Mouse (Mus musculus): ENCODE data around the gene Slc22a14. TPM values are rescaled to one million over a fixed set of nuclear protein-coding genes. Genes with fewer than 3 reads are reported as not detected.

The Slc22a14 gene
- polyA plus RNA-seq, 1 experiment from 2014 or later: not detected

- Histone ChIP-seq H3K27me3 (ENCODE audit: control insufficient read depth, insufficient read depth, low read length) (no peaks in the 10 kb centered on the region), H3K27ac (replicated peaks in 1 of 2; ENCODE audit: control insufficient read depth in 1 of 2, insufficient read depth in 1 of 2, low read depth in 2 of 2, low read length in 2 of 2) (no peak overlapping the region), H3K9me3 (ENCODE audit: control insufficient read depth, low read length) (no peaks in the 10 kb centered on the region), H3K36me3 (ENCODE audit: control insufficient read depth, insufficient read depth, low read length) (0 out of 2 replicates have a peak, but pooled peaks cover 9% of the 10 kb centered on the region), H3K4me1 (ENCODE audit: control insufficient read depth in 2 of 2, insufficient read depth in 2 of 2, low read length in 2 of 2) (peaks cover 16% of the 10 kb centered on the region in 2 experiments), H3K4me2 (ENCODE audit: low read length) (no peak overlapping the region), H3K9ac (ENCODE audit: low read length) (no peak overlapping the region), H3K4me3 (ENCODE audit: control insufficient read depth in 1 of 2, insufficient read depth in 1 of 2, low read depth in 1 of 2, low read length in 2 of 2) (no peak overlapping the region)
- no peak for ATAC-seq (ENCODE audit: insufficient number of reproducible peaks, insufficient read depth, low FRiP score, low read depth)
- WGBS: 70% methylated on average over 4 of the region's 4 CpGs
Measured at GRCm38 (mm10) chr9:119335571-119335970, 29.8 kb downstream of the Slc22a14 start.

DNA sequence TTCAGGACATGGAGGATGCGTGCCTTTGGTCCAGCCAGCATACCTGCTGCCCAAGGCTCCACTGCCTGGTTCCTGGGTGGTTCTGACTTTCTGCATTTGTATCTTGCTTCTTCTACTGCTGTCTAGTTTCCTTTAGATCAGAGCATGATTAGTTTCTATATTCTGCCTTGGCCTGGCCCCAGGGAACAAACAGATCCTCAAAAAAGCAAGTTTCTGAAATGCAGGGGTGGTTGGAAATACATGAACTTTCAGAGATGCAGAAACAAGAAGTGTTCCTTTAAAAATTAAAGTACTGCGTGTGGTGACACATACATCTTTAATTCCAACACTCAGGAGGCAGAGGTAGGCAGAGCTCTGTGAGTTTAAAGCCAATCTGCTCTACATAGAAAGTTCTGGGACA is 30.5 kb downstream of the Slc22a14 start:
- no peaks in the 10 kb centered on the region for H3K9me3 ChIP-seq (ENCODE audit: control insufficient read depth, low read length)
- 76% methylated on average over 2 of the region's 2 CpGs for WGBS
- no peaks in the 10 kb centered on the region for H3K27me3 ChIP-seq (ENCODE audit: control insufficient read depth, insufficient read depth, low read length)
- H3K4me2 ChIP-seq (ENCODE audit: low read length): no peak overlapping the region
- no peak overlapping the region for H3K9ac ChIP-seq (ENCODE audit: low read length)
- ATAC-seq (ENCODE audit: insufficient number of reproducible peaks, insufficient read depth, low FRiP score, low read depth): no peak
- H3K27ac ChIP-seq (replicated peaks in 1 of 2; ENCODE audit: control insufficient read depth in 1 of 2, insufficient read depth in 1 of 2, low read depth in 2 of 2, low read length in 2 of 2): peak overlapping the region; percentile 17 to 27; a peak in 1 of 4 replicates
- H3K36me3 ChIP-seq (ENCODE audit: control insufficient read depth, insufficient read depth, low read length): 0 out of 2 replicates have a peak, but pooled peaks cover 9% of the 10 kb centered on the region
- H3K4me1 ChIP-seq (ENCODE audit: control insufficient read depth in 2 of 2, insufficient read depth in 2 of 2, low read length in 2 of 2): peaks cover 12 to 16% of the 10 kb centered on the region in 2 experiments
- no peak overlapping the region for H3K4me3 ChIP-seq (ENCODE audit: control insufficient read depth in 1 of 2, insufficient read depth in 1 of 2, low read depth in 1 of 2, low read length in 2 of 2)

GRCm38 (mm10) chr9:119334324-119334723 is 31.0 kb downstream of the Slc22a14 start:
- Histone ChIP-seq H3K27ac (replicated peaks in 1 of 2; ENCODE audit: control insufficient read depth in 1 of 2, insufficient read depth in 1 of 2, low read depth in 2 of 2, low read length in 2 of 2) (peak overlapping the region; percentile 17 to 27; a peak in 1 of 4 replicates), H3K4me3 (ENCODE audit: control insufficient read depth in 1 of 2, insufficient read depth in 1 of 2, low read depth in 1 of 2, low read length in 2 of 2) (no peak overlapping the region), H3K9ac (ENCODE audit: low read length) (no peak overlapping the region), H3K9me3 (ENCODE audit: control insufficient read depth, low read length) (no peaks in the 10 kb centered on the region), H3K4me1 (ENCODE audit: control insufficient read depth in 2 of 2, insufficient read depth in 2 of 2, low read length in 2 of 2) (peaks cover 12 to 14% of the 10 kb centered on the region in 2 experiments), H3K27me3 (ENCODE audit: control insufficient read depth, insufficient read depth, low read length) (no peaks in the 10 kb centered on the region), H3K4me2 (ENCODE audit: low read length) (peak overlapping the region; percentile 16; the same call in 1 of the 2 replicates), H3K36me3 (ENCODE audit: control insufficient read depth, insufficient read depth, low read length) (0 out of 2 replicates have a peak, but pooled peaks cover 9% of the 10 kb centered on the region)
- ATAC-seq (ENCODE audit: insufficient number of reproducible peaks, insufficient read depth, low FRiP score, low read depth): peak; percentile 48; the same call in 1 of the 2 replicates
- WGBS: 30% methylated on average over 10 of the region's 10 CpGs

DNA sequence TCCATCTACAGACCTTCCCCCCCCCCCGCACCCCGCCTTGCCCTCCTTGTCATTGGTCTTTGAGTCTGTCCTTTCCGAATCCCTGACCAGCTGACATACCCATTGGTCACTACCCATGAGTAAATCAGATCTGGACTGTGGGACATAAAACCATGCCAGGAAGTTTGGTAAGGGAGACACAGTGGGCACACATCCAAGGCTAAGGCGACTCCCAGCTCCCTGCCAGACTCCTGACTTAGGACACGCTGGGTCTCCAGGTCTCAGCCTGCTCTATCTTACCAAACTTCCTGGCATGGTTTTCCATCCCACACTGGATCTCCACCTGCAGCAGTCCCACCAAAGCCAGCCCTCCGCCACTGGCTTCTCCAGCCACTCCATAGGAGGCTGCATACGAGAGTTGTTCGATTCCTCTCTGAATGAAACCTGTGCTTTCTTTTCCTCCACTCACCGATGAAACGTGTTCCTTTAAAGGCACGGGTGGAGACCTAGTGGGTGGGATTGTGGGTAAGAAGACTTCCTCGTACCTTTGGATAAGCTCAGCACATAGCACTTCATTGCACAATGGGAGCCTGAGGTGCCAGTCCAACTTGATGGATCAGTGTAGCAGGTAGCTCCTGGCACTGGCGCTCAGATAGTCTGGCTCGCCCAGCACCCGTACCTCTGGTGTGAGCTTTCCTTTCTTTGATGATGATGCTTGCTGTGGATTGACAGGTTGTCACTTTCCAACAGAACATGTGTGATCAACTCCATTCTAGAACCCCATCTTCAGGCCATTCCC is 35.0 kb downstream of the Slc22a14 start:
- Histone ChIP-seq H3K27ac (replicated peaks in 1 of 2; ENCODE audit: control insufficient read depth in 1 of 2, insufficient read depth in 1 of 2, low read depth in 2 of 2, low read length in 2 of 2) (no peak overlapping the region), H3K9ac (ENCODE audit: low read length) (no peak overlapping the region), H3K9me3 (ENCODE audit: control insufficient read depth, low read length) (no peaks in the 10 kb centered on the region), H3K27me3 (ENCODE audit: control insufficient read depth, insufficient read depth, low read length) (no peaks in the 10 kb centered on the region), H3K4me3 (ENCODE audit: control insufficient read depth in 1 of 2, insufficient read depth in 1 of 2, low read depth in 1 of 2, low read length in 2 of 2) (no peak overlapping the region), H3K4me1 (ENCODE audit: control insufficient read depth in 2 of 2, insufficient read depth in 2 of 2, low read length in 2 of 2) (peaks cover 8 to 10% of the 10 kb centered on the region in 2 experiments), H3K36me3 (ENCODE audit: control insufficient read depth, insufficient read depth, low read length) (no peaks in the 10 kb centered on the region), H3K4me2 (ENCODE audit: low read length) (no peak overlapping the region)
- WGBS: 82% methylated on average over 15 of the region's 15 CpGs
- no peak for ATAC-seq (ENCODE audit: insufficient number of reproducible peaks, insufficient read depth, low FRiP score, low read depth)

- Histone ChIP-seq H3K27ac (replicated peaks in 1 of 2; ENCODE audit: control insufficient read depth in 1 of 2, insufficient read depth in 1 of 2, low read depth in 2 of 2, low read length in 2 of 2) (0 out of 4 replicates have a peak overlapping the region, but pooled peaks of 1 of the 2 experiments have one; percentile 34), H3K36me3 (ENCODE audit: control insufficient read depth, insufficient read depth, low read length) (no peaks in the 10 kb centered on the region), H3K4me3 (ENCODE audit: control insufficient read depth in 1 of 2, insufficient read depth in 1 of 2, low read depth in 1 of 2, low read length in 2 of 2) (no peak overlapping the region), H3K9ac (ENCODE audit: low read length) (no peak overlapping the region), H3K9me3 (ENCODE audit: control insufficient read depth, low read length) (no peaks in the 10 kb centered on the region), H3K4me2 (ENCODE audit: low read length) (no peak overlapping the region), H3K27me3 (ENCODE audit: control insufficient read depth, insufficient read depth, low read length) (no peaks in the 10 kb centered on the region), H3K4me1 (ENCODE audit: control insufficient read depth in 2 of 2, insufficient read depth in 2 of 2, low read length in 2 of 2) (no peaks in the 10 kb centered on the region)
- no peak for ATAC-seq (ENCODE audit: insufficient number of reproducible peaks, insufficient read depth, low FRiP score, low read depth)
- 50% methylated on average over 3 of the region's 3 CpGs for WGBS
Measured at GRCm38 (mm10) chr9:119328488-119328887, 36.9 kb downstream of the Slc22a14 start.

DNA sequence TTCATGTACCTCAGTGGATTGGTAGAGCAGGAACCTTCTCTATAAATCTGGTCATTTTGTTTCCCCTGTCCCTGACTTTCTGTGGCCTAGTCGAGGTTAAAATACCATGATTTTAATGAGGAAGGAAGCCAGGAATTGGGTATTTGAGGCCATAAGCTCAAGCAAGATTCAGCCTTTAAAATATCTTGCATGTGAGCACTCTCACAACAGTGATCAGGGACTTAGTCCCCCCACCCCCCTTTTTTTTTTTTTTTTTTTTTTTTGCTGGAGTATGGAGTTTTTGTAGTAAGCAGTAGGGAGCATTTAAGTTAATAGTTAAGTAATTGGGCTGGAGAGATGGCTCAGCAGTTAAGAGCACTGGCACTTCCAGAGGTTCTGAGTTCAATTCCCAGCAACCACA is 41.2 kb downstream of the Slc22a14 start:
- H3K4me3 ChIP-seq (ENCODE audit: control insufficient read depth in 1 of 2, insufficient read depth in 1 of 2, low read depth in 1 of 2, low read length in 2 of 2): no peak overlapping the region
- no peak overlapping the region for H3K9ac ChIP-seq (ENCODE audit: low read length)
- peaks cover 0 to 6% of the 10 kb centered on the region in 2 experiments; a peak in 1 of 4 replicates for H3K4me1 ChIP-seq (ENCODE audit: control insufficient read depth in 2 of 2, insufficient read depth in 2 of 2, low read length in 2 of 2)
- 63% methylated on average over 1 of the region's 1 CpGs for WGBS
- H3K27me3 ChIP-seq (ENCODE audit: control insufficient read depth, insufficient read depth, low read length): no peaks in the 10 kb centered on the region
- no peak for ATAC-seq (ENCODE audit: insufficient number of reproducible peaks, insufficient read depth, low FRiP score, low read depth)
- H3K4me2 ChIP-seq (ENCODE audit: low read length): no peak overlapping the region
- H3K9me3 ChIP-seq (ENCODE audit: control insufficient read depth, low read length): no peaks in the 10 kb centered on the region
- no peaks in the 10 kb centered on the region for H3K36me3 ChIP-seq (ENCODE audit: control insufficient read depth, insufficient read depth, low read length)
- no peak overlapping the region for H3K27ac ChIP-seq (replicated peaks in 1 of 2; ENCODE audit: control insufficient read depth in 1 of 2, insufficient read depth in 1 of 2, low read depth in 2 of 2, low read length in 2 of 2)

DNA sequence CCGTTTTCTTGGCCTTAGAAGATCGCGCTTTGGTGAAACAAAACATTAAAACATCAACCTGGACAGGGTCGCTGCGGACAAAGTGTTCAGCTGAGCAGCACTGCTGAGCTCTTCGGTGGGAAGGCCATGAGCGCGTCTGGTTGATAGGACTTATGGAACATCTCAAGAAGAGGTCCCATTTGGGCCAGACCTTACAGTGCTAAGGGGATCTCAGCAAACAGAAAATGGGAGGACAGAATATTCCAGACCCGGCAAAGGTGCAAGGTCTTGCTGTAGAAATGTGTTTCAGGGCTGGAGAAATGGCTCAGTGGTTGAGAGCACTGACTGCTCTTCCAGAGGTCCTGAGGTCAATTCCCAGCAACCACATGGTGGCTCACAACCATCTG is 42.1 kb downstream of the Slc22a14 start:
- 0 out of 2 replicates have a peak, but pooled peaks cover 2% of the 10 kb centered on the region for H3K36me3 ChIP-seq (ENCODE audit: control insufficient read depth, insufficient read depth, low read length)
- no peaks in the 10 kb centered on the region for H3K27me3 ChIP-seq (ENCODE audit: control insufficient read depth, insufficient read depth, low read length)
- no peaks in the 10 kb centered on the region for H3K9me3 ChIP-seq (ENCODE audit: control insufficient read depth, low read length)
- WGBS: 5% methylated on average over 9 of the region's 9 CpGs
- peaks cover 0 to 6% of the 10 kb centered on the region in 2 experiments; a peak in 1 of 4 replicates for H3K4me1 ChIP-seq (ENCODE audit: control insufficient read depth in 2 of 2, insufficient read depth in 2 of 2, low read length in 2 of 2)
- ATAC-seq (ENCODE audit: insufficient number of reproducible peaks, insufficient read depth, low FRiP score, low read depth): no peak
- H3K27ac ChIP-seq (replicated peaks in 1 of 2; ENCODE audit: control insufficient read depth in 1 of 2, insufficient read depth in 1 of 2, low read depth in 2 of 2, low read length in 2 of 2): peak overlapping the region; percentile 93 to 95
- H3K4me3 ChIP-seq (ENCODE audit: control insufficient read depth in 1 of 2, insufficient read depth in 1 of 2, low read depth in 1 of 2, low read length in 2 of 2): peak overlapping the region; percentile 64 to 95
- peak overlapping the region; percentile 91 for H3K9ac ChIP-seq (ENCODE audit: low read length)
- H3K4me2 ChIP-seq (ENCODE audit: low read length): peak overlapping the region; percentile 70

All from heart, embryonic 14.5 days (tissue).